Mouse (Mus musculus): Measurements from ENCODE around the gene 4933402N03Rik. TPM values are rescaled to one million over a fixed set of nuclear protein-coding genes. Genes with fewer than 3 reads are reported as not detected.

4933402N03Rik gene
- polyA plus RNA-seq, 1 experiment = not detected

- no peak for TF ChIP-seq POLR2A (IDR thresholded peaks at IDR 0.05; ENCODE audit: low read depth, low read length)
- TF ChIP-seq CTCF (conservative IDR thresholded peaks at IDR 0.05; ENCODE audit: insufficient read depth, insufficient read length, low read depth, low read length) = no peak
- WGBS = 76% methylated on average over 3 of the region's 3 CpGs
- no peak overlapping the region for H3K4me3 ChIP-seq (ENCODE audit: insufficient read depth, low read depth, low read length)
- no peak overlapping the region for H3K27ac ChIP-seq (ENCODE audit: insufficient read depth, low read depth, low read length)
- DNase-seq = no peak
- H3K4me1 ChIP-seq (ENCODE audit: control insufficient read depth, insufficient read depth, low read length) = no peaks in the 10 kb centered on the region
- no peaks in the 10 kb centered on the region for H3K27me3 ChIP-seq (replicated peaks; ENCODE audit: control insufficient read depth, insufficient read depth, low read length)
- no peaks in the 10 kb centered on the region for H3K36me3 ChIP-seq (ENCODE audit: control insufficient read depth, insufficient read depth, low read length)
Observed at GRCm38 (mm10) chr7:131167771-131168170, 21.7 kb upstream of the 4933402N03Rik start.

- TF ChIP-seq POLR2A (IDR thresholded peaks at IDR 0.05; ENCODE audit: low read depth, low read length) (no peak), CTCF (conservative IDR thresholded peaks at IDR 0.05; ENCODE audit: insufficient read depth, insufficient read length, low read depth, low read length) (no peak)
- no peak overlapping the region for H3K27ac ChIP-seq (ENCODE audit: insufficient read depth, low read depth, low read length)
- DNase-seq = no peak
- no peak overlapping the region for H3K4me3 ChIP-seq (ENCODE audit: insufficient read depth, low read depth, low read length)
- 58% methylated on average over 7 of the region's 7 CpGs for WGBS
- no peaks in the 10 kb centered on the region for H3K27me3 ChIP-seq (replicated peaks; ENCODE audit: control insufficient read depth, insufficient read depth, low read length)
- H3K36me3 ChIP-seq (ENCODE audit: control insufficient read depth, insufficient read depth, low read length) = no peaks in the 10 kb centered on the region
- no peaks in the 10 kb centered on the region for H3K4me1 ChIP-seq (ENCODE audit: control insufficient read depth, insufficient read depth, low read length)
Observed at GRCm38 (mm10) chr7:131162251-131162650, 16.1 kb upstream of the 4933402N03Rik start.

- WGBS = 52% methylated on average over 5 of the region's 5 CpGs
Observed at GRCm38 (mm10) chr7:131153044-131153443, 6.9 kb upstream of the 4933402N03Rik start.

GRCm38 (mm10) chr7:131150179-131150578 lies 4.1 kb upstream of the 4933402N03Rik start:
- WGBS = 70% methylated on average over 3 of the region's 3 CpGs
- Histone ChIP-seq H3K27ac (ENCODE audit: insufficient read depth, low read depth, low read length) (no peak overlapping the region), H3K36me3 (ENCODE audit: control insufficient read depth, insufficient read depth, low read length) (no peaks in the 10 kb centered on the region), H3K4me3 (ENCODE audit: insufficient read depth, low read depth, low read length) (no peak overlapping the region), H3K27me3 (replicated peaks; ENCODE audit: control insufficient read depth, insufficient read depth, low read length) (no peaks in the 10 kb centered on the region), H3K4me1 (ENCODE audit: control insufficient read depth, insufficient read depth, low read length) (no peaks in the 10 kb centered on the region)
- TF ChIP-seq CTCF (conservative IDR thresholded peaks at IDR 0.05; ENCODE audit: insufficient read depth, insufficient read length, low read depth, low read length) = no peak
- no peak for TF ChIP-seq POLR2A (IDR thresholded peaks at IDR 0.05; ENCODE audit: low read depth, low read length)
- DNase-seq = no peak

More at GRCm38 (mm10) chr7:131153044-131153443, 6.9 kb upstream of the 4933402N03Rik start:
- Histone ChIP-seq H3K36me3 (ENCODE audit: control insufficient read depth, insufficient read depth, low read length) (no peaks in the 10 kb centered on the region), H3K27ac (ENCODE audit: insufficient read depth, low read depth, low read length) (no peak overlapping the region), H3K4me1 (ENCODE audit: control insufficient read depth, insufficient read depth, low read length) (no peaks in the 10 kb centered on the region), H3K27me3 (replicated peaks; ENCODE audit: control insufficient read depth, insufficient read depth, low read length) (no peaks in the 10 kb centered on the region), H3K4me3 (ENCODE audit: insufficient read depth, low read depth, low read length) (no peak overlapping the region)
- TF ChIP-seq CTCF (conservative IDR thresholded peaks at IDR 0.05; ENCODE audit: insufficient read depth, insufficient read length, low read depth, low read length) (no peak), POLR2A (IDR thresholded peaks at IDR 0.05; ENCODE audit: low read depth, low read length) (no peak)
- DNase-seq = no peak

- 79% methylated on average over 3 of the region's 3 CpGs for WGBS
- H3K27me3 ChIP-seq (replicated peaks; ENCODE audit: control insufficient read depth, insufficient read depth, low read length) = no peaks in the 10 kb centered on the region; the same call in 1 of the 2 replicates
- DNase-seq = no peak
Observed at GRCm38 (mm10) chr7:131133181-131133580, 12.9 kb downstream of the 4933402N03Rik start.

GRCm38 (mm10) chr7:131130021-131130420 lies 16.1 kb downstream of the 4933402N03Rik start:
- TF ChIP-seq CTCF (conservative IDR thresholded peaks at IDR 0.05; ENCODE audit: insufficient read depth, insufficient read length, low read depth, low read length) (no peak), POLR2A (IDR thresholded peaks at IDR 0.05; ENCODE audit: low read depth, low read length) (no peak)
- H3K4me3 ChIP-seq (ENCODE audit: insufficient read depth, low read depth, low read length) = no peak overlapping the region
- DNase-seq = no peak
- no peaks in the 10 kb centered on the region for H3K4me1 ChIP-seq (ENCODE audit: control insufficient read depth, insufficient read depth, low read length)
- 68% methylated on average over 12 of the region's 12 CpGs for WGBS
- no peak overlapping the region for H3K27ac ChIP-seq (ENCODE audit: insufficient read depth, low read depth, low read length)
- no peaks in the 10 kb centered on the region for H3K36me3 ChIP-seq (ENCODE audit: control insufficient read depth, insufficient read depth, low read length)
- H3K27me3 ChIP-seq (replicated peaks; ENCODE audit: control insufficient read depth, insufficient read depth, low read length) = no peaks in the 10 kb centered on the region; the same call in 1 of the 2 replicates

More at GRCm38 (mm10) chr7:131133181-131133580, 12.9 kb downstream of the 4933402N03Rik start:
- H3K4me3 ChIP-seq (ENCODE audit: insufficient read depth, low read depth, low read length) = no peak overlapping the region
- TF ChIP-seq POLR2A (IDR thresholded peaks at IDR 0.05; ENCODE audit: low read depth, low read length) (no peak), CTCF (conservative IDR thresholded peaks at IDR 0.05; ENCODE audit: insufficient read depth, insufficient read length, low read depth, low read length) (no peak)
- H3K36me3 ChIP-seq (ENCODE audit: control insufficient read depth, insufficient read depth, low read length) = no peaks in the 10 kb centered on the region
- H3K4me1 ChIP-seq (ENCODE audit: control insufficient read depth, insufficient read depth, low read length) = no peaks in the 10 kb centered on the region
- H3K27ac ChIP-seq (ENCODE audit: insufficient read depth, low read depth, low read length) = no peak overlapping the region

GRCm38 (mm10) chr7:131122210-131122807 lies 23.8 kb downstream of the 4933402N03Rik start:
- 90% methylated on average over 2 of the region's 2 CpGs for WGBS
- H3K27me3 ChIP-seq (replicated peaks; ENCODE audit: control insufficient read depth, insufficient read depth, low read length) = no peaks in the 10 kb centered on the region
- TF ChIP-seq CTCF (conservative IDR thresholded peaks at IDR 0.05; ENCODE audit: insufficient read depth, insufficient read length, low read depth, low read length) = no peak
- TF ChIP-seq POLR2A (IDR thresholded peaks at IDR 0.05; ENCODE audit: low read depth, low read length) = no peak
- no peak for DNase-seq
- H3K27ac ChIP-seq (ENCODE audit: insufficient read depth, low read depth, low read length) = no peak overlapping the region
- no peak overlapping the region for H3K4me3 ChIP-seq (ENCODE audit: insufficient read depth, low read depth, low read length)
- no peaks in the 10 kb centered on the region for H3K36me3 ChIP-seq (ENCODE audit: control insufficient read depth, insufficient read depth, low read length)
- no peaks in the 10 kb centered on the region for H3K4me1 ChIP-seq (ENCODE audit: control insufficient read depth, insufficient read depth, low read length)
